Mouse (Mus musculus): ENCODE measurements at regions not wholly inside any gene's neighbourhood (a gene's known extent, or its start where the extent isn't known, plus 50 kb on each side); places are given as distances from the start of the nearest gene placed in this dataset.

DNA sequence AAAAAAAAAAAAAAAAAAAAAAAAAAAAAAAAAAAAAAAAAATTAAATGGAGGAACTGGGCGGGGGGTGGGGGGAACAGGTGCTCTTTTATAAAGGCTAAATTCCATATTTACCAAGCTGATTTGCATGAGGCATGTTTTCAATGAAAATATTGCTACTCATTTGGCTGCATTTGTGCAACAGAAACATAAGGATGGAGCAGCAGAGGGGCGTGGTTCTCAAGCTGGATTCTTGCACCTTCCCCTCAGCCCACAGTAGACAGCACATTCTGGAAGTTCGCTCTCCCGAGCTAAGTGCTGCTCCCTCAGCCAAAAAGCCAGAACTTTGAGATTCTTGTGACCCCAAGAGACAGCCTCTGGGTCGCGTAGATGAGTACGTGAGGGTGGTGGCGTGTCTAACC lies 201.8 kb downstream of the Cdca7 start:
- Histone ChIP-seq H3K79me2 (replicated peaks; ENCODE audit: control insufficient read depth, insufficient read depth, low read length) (no peaks in the 10 kb centered on the region), H3K4me3 (no peak overlapping the region), H3K36me3 (ENCODE audit: control insufficient read depth, insufficient read depth, low read length) (no peaks in the 10 kb centered on the region), H3K4me1 (ENCODE audit: control insufficient read depth, insufficient read depth, low read length) (no peaks in the 10 kb centered on the region), H3K27ac (no peak overlapping the region), H3K9ac (ENCODE audit: low read depth, low read length) (no peak overlapping the region), H3K27me3 (ENCODE audit: control insufficient read depth, insufficient read depth, low read length) (no peaks in the 10 kb centered on the region)
- intact Hi-C loops (cut with DNase I), result no loop called here
- TF ChIP-seq EP300 (IDR thresholded peaks at IDR 0.05; ENCODE audit: insufficient read depth, low read depth, low read length), result no peak
- TF ChIP-seq CTCF (IDR thresholded peaks at IDR 0.05), result no peak
- TF ChIP-seq POLR2A (IDR thresholded peaks at IDR 0.05; ENCODE audit: insufficient read depth, low read depth, low read length), result no peak
- 83% methylated on average over 8 of the region's 8 CpGs for WGBS
- no peak for DNase-seq

DNA sequence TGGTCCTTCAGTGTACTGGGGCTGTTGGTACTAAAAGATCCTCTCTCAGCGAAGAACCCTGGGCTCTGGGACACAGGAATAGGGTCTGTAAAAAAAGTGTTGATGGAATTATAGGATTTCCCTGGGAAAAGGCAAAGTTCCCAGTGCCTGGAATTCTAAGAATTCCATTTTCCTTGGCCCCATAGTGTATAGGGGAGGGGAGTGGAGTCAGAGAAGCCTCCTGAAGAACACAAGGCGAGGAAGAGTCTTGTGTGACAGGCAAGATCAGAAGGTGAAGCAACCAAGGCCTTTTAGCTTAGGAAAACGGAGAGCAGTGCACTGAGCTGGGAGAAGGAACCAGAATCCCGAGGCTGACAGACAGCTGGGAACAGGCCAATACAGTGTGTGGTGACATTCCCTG lies 212.1 kb downstream of the Cdca7 start:
- no peak overlapping the region for H3K27ac ChIP-seq
- no peak overlapping the region for H3K9ac ChIP-seq (ENCODE audit: low read depth, low read length)
- H3K4me1 ChIP-seq (ENCODE audit: control insufficient read depth, insufficient read depth, low read length), result no peaks in the 10 kb centered on the region
- H3K36me3 ChIP-seq (ENCODE audit: control insufficient read depth, insufficient read depth, low read length), result no peaks in the 10 kb centered on the region
- H3K27me3 ChIP-seq (ENCODE audit: control insufficient read depth, insufficient read depth, low read length), result no peaks in the 10 kb centered on the region
- no peak for DNase-seq
- H3K79me2 ChIP-seq (replicated peaks; ENCODE audit: control insufficient read depth, insufficient read depth, low read length), result no peaks in the 10 kb centered on the region
- intact Hi-C loops (cut with DNase I), result no loop called here
- no peak overlapping the region for H3K4me3 ChIP-seq
- 56% methylated on average over 4 of the region's 4 CpGs for WGBS
- TF ChIP-seq POLR2A (IDR thresholded peaks at IDR 0.05; ENCODE audit: insufficient read depth, low read depth, low read length) (no peak), EP300 (IDR thresholded peaks at IDR 0.05; ENCODE audit: insufficient read depth, low read depth, low read length) (no peak), CTCF (IDR thresholded peaks at IDR 0.05) (no peak)

DNA sequence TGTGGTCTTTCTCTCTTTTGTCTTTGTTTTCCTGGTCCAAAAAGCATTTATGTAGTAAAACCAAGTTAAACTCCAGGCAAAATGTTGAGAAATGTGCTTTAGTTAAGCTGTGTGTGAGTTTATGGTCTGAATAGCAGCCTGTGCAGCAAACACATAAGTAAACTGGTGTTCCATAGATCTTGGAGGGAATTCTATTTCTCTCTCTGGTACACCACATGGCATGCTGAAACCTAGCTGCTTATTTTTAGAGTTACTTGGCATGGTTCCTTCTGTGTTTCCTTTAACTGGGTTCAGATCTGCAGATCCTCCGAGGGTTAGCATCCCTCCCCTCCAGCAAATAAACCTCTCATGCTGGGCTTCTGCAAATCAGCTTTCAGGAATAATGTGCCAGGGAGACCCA lies 225.1 kb downstream of the Cdca7 start:
- no peaks in the 10 kb centered on the region for H3K4me1 ChIP-seq (ENCODE audit: control insufficient read depth, insufficient read depth, low read length)
- H3K36me3 ChIP-seq (ENCODE audit: control insufficient read depth, insufficient read depth, low read length), result no peaks in the 10 kb centered on the region
- no peak overlapping the region for H3K4me3 ChIP-seq
- DNase-seq, result no peak
- no peak overlapping the region for H3K9ac ChIP-seq (ENCODE audit: low read depth, low read length)
- no peak for TF ChIP-seq CTCF (IDR thresholded peaks at IDR 0.05)
- TF ChIP-seq POLR2A (IDR thresholded peaks at IDR 0.05; ENCODE audit: insufficient read depth, low read depth, low read length), result no peak
- no peak for TF ChIP-seq EP300 (IDR thresholded peaks at IDR 0.05; ENCODE audit: insufficient read depth, low read depth, low read length)
- H3K79me2 ChIP-seq (replicated peaks; ENCODE audit: control insufficient read depth, insufficient read depth, low read length), result no peaks in the 10 kb centered on the region
- intact Hi-C loops (cut with DNase I), result no loop called here
- no peaks in the 10 kb centered on the region for H3K27me3 ChIP-seq (ENCODE audit: control insufficient read depth, insufficient read depth, low read length)
- no peak overlapping the region for H3K27ac ChIP-seq
- WGBS, result 18% methylated on average over 1 of the region's 1 CpGs

DNA sequence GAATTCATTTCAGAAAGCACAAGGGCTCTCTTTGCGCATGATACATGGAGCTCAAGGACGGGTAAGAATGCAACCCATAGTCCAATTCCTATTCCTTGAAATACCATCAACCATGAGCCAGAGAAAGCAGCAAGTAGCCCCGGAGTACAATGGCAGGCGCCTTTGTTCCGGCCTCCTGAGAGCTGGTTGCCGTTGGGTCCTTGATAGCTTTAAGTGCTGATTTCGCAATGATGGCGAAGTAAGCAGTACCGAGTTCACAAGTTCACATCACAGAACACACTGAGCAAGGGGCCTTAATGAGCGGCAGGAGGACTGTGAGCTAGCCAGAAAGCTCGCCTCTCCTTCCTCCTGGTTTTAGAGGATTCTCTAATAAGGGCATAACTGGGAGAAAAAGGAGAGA lies 227.3 kb downstream of the Cdca7 start:
- TF ChIP-seq EP300 (IDR thresholded peaks at IDR 0.05; ENCODE audit: insufficient read depth, low read depth, low read length), result no peak
- Histone ChIP-seq H3K9ac (ENCODE audit: low read depth, low read length) (no peak overlapping the region), H3K4me1 (ENCODE audit: control insufficient read depth, insufficient read depth, low read length) (no peaks in the 10 kb centered on the region), H3K36me3 (ENCODE audit: control insufficient read depth, insufficient read depth, low read length) (no peaks in the 10 kb centered on the region), H3K4me3 (no peak overlapping the region), H3K27ac (no peak overlapping the region), H3K27me3 (ENCODE audit: control insufficient read depth, insufficient read depth, low read length) (no peaks in the 10 kb centered on the region), H3K79me2 (replicated peaks; ENCODE audit: control insufficient read depth, insufficient read depth, low read length) (no peaks in the 10 kb centered on the region)
- intact Hi-C loops (cut with DNase I), result no loop called here
- WGBS, result 77% methylated on average over 11 of the region's 11 CpGs
- no peak for DNase-seq

DNA sequence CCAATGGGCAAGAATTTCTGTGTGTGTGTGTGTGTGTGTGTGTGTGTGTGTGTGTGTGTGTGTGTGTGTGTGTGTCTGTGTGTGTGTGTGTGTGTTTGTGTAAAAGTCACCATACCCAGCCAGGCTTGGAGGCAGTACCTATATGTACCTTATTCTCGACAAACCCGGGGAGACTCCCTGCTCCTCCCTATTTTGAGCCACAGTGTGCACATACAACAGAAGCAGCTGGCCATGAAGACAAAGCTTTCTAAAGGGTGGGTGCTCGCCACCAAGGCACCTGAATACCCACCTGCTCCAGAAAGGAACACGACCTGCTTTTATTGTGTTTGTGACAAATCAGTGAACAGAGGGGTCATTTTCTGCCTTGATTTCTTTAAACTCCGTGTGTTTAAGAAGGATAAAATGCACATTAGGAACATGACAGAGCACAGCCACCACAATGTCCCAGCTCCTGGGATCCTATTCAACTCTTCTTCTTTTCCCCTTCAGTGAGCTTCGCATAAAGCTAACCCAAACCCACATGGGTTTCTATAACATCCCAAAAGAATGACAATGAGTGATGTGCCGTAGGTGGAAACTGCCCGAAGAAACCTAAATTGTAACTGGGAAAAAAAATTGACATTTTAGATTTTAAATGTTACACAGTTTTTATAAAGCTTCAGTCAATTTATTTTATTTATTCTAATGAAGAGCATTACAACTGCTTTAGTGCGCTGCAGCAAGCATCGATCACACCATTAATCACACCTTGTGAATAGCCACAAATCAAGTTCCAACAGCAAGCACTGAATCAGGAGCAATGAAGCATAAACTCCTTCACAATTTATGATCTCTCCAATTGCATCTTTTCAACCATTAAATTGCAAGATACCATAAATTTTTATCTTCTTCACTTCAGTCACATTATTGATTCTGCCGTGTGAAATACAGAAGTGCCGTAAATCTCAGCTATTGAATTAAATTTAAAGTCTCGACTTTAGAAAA lies 232.0 kb downstream of the Cdca7 start:
- Histone ChIP-seq H3K27me3 (ENCODE audit: control insufficient read depth, insufficient read depth, low read length) (no peaks in the 10 kb centered on the region), H3K79me2 (replicated peaks; ENCODE audit: control insufficient read depth, insufficient read depth, low read length) (no peaks in the 10 kb centered on the region), H3K36me3 (ENCODE audit: control insufficient read depth, insufficient read depth, low read length) (no peaks in the 10 kb centered on the region), H3K27ac (no peak overlapping the region), H3K4me3 (no peak overlapping the region), H3K4me1 (ENCODE audit: control insufficient read depth, insufficient read depth, low read length) (no peaks in the 10 kb centered on the region), H3K9ac (ENCODE audit: low read depth, low read length) (no peak overlapping the region)
- WGBS, result 91% methylated on average over 13 of the region's 13 CpGs
- intact Hi-C loops (cut with DNase I), result no loop called here
- no peak for DNase-seq
- no peak for TF ChIP-seq EP300 (IDR thresholded peaks at IDR 0.05; ENCODE audit: insufficient read depth, low read depth, low read length)
- no peak for TF ChIP-seq CTCF (IDR thresholded peaks at IDR 0.05)
- TF ChIP-seq POLR2A (IDR thresholded peaks at IDR 0.05; ENCODE audit: insufficient read depth, low read depth, low read length), result no peak

DNA sequence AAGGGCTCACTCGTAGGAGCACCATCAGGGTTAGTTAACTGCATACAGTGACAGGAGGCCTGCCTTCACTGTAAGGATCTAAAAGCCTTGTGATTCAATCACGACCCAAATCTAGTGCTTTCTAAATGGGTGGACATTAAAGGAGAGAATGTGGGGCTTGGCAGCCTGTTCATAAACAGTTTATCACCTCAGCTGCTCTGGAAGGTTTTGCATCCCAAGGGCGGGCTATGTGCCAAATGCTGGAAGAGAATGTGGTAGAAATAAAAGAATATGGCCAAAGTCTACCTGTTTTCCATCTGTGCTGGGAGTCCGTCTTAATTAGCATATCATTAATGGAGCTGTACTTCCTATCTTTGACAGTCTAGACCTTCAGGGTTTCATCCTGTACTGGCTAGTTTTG lies 241.0 kb downstream of the Cdca7 start:
- H3K4me1 ChIP-seq (ENCODE audit: control insufficient read depth, insufficient read depth, low read length), result no peaks in the 10 kb centered on the region
- no peak overlapping the region for H3K4me3 ChIP-seq
- no peak for TF ChIP-seq POLR2A (IDR thresholded peaks at IDR 0.05; ENCODE audit: insufficient read depth, low read depth, low read length)
- no peak for TF ChIP-seq EP300 (IDR thresholded peaks at IDR 0.05; ENCODE audit: insufficient read depth, low read depth, low read length)
- TF ChIP-seq CTCF (IDR thresholded peaks at IDR 0.05), result no peak
- no peak overlapping the region for H3K27ac ChIP-seq
- no peaks in the 10 kb centered on the region for H3K79me2 ChIP-seq (replicated peaks; ENCODE audit: control insufficient read depth, insufficient read depth, low read length)
- 83% methylated on average over 4 of the region's 4 CpGs for WGBS
- DNase-seq, result no peak
- no peaks in the 10 kb centered on the region for H3K36me3 ChIP-seq (ENCODE audit: control insufficient read depth, insufficient read depth, low read length)
- no peak overlapping the region for H3K9ac ChIP-seq (ENCODE audit: low read depth, low read length)
- no peaks in the 10 kb centered on the region for H3K27me3 ChIP-seq (ENCODE audit: control insufficient read depth, insufficient read depth, low read length)
- intact Hi-C loops (cut with DNase I), result no loop called here
